Mouse (Mus musculus) left cerebral cortex, adult 2 months (tissue): ENCODE data around the gene Med10. TPM values are rescaled to one million over a fixed set of nuclear protein-coding genes. Genes with fewer than 3 reads are reported as not detected.
A peak's percentile ranks its signal among the peaks of the same experiment; 100 is the strongest.

Experiments
- DNase-seq, 2 experiments: peaks; one replicate each; pipeline ENCODE4 v3.0.0; 2021 to 2022; ENCODE audit warnings: low spot score in 2 of 2, mixed read lengths in 1 of 2; ENCODE audit errors: extremely low spot score in 1 of 2
- H3K27ac ChIP-seq: fragments of 200-600 bp; 2 replicates; pipeline ENCODE4 v1.8.1; 2022
- H3K4me3 ChIP-seq: fragments of 200-600 bp; 2 replicates; pipeline ENCODE4 v1.8.1; 2022
- CTCF ChIP-seq: fragments of 200-600 bp; IDR thresholded peaks from 2 replicates; pipeline ENCODE4 v1.8.1; 2022; ENCODE audit warnings: antibody characterized with exemption, mild to moderate bottlenecking, moderate library complexity
- intact Hi-C: fragments of 180-260 bp; cut with DNase I; formaldehyde crosslinking; loops from one replicate; pipeline ENCODE4 v1.15.1; 2025
- total RNA-seq, 2 experiments: library from RNA; stranded (reverse); gene quantifications; 2 replicates each; pipeline ENCODE4 v1.2.3; 2021

Med10 gene
- total RNA-seq, 2 experiments from 2014 or later = 47.4 to 50.6 TPM

- no peak for TF ChIP-seq CTCF
- intact Hi-C loops = no loop called here
- DNase-seq = no peak
- Histone ChIP-seq H3K27ac (no peak overlapping the region), H3K4me3 (no peak overlapping the region)
Measured at GRCm38 (mm10) chr13:69833416-69833815, 31.2 kb downstream of the Med10 start.

- no peak overlapping the region for H3K4me3 ChIP-seq
- DNase-seq = peak in 1 of 2 experiments; percentile 38
- intact Hi-C loops = no loop called here
- H3K27ac ChIP-seq = no peak overlapping the region
- no peak for TF ChIP-seq CTCF
Measured at GRCm38 (mm10) chr13:69845592-69845991, 43.4 kb downstream of the Med10 start.

GRCm38 (mm10) chr13:69849579-69849978 lies 47.4 kb downstream of the Med10 start:
- TF ChIP-seq CTCF = no peak
- H3K27ac ChIP-seq = no peak overlapping the region
- DNase-seq = no peak
- intact Hi-C loops = no loop called here
- H3K4me3 ChIP-seq = no peak overlapping the region

GRCm38 (mm10) chr13:69852313-69852712 lies 50.1 kb downstream of the Med10 start:
- DNase-seq = no peak
- TF ChIP-seq CTCF = no peak

DNA sequence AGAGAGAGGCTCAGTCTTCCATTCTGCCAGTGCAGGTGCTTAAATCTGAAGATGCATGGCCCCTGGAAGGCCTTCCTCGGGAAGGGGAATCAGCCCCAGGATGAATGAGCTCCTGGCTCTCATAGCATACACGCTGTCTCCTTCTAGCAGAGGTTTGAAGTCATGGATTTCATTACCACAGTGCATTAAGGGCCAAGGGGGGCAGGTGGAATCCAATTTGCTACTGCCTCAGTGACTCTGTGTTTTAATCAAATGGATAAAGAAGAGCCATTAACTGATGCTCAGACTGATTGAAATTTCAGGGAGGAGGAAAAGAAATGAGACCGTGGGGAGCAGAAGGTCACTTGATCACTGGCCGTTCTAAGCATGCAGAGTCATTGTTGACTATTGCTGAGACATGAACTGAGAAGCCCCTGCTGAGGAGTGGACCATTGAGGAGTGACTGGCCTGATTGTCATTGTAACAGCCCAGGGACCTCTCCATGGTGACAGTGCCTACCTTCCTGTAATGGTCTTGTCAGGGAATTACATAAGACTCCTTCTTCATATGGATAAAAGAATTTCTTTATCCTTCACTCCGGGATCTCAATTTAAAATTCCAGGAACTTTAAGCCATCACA lies 51.3 kb downstream of the Med10 start:
- H3K27ac ChIP-seq = no peak overlapping the region
- H3K4me3 ChIP-seq = no peak overlapping the region
- TF ChIP-seq CTCF = no peak
- no peak for DNase-seq
- intact Hi-C loops = no loop called here

More at GRCm38 (mm10) chr13:69852313-69852712, 50.1 kb downstream of the Med10 start:
- no peak overlapping the region for H3K27ac ChIP-seq
- no peak overlapping the region for H3K4me3 ChIP-seq
- intact Hi-C loops = no loop called here

DNA sequence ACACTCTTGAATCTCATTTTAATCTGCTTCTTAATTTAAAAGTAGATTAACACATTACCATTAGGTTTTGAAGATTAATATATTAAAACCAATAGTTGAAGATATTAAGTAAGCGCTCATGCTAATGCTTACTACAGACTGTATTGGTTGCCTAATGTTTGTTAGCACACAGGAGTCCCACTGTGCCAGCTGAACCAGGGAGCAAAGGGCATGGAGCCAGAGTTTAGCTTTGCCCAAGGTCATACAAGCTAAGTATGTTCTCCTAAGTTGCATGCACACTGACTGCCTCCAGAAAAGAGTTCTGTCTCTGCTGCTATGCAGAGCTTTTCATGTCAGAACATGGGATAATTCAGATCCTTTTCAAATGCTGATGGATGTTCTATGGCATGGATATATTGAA lies 53.7 kb downstream of the Med10 start:
- DNase-seq = no peak
- no peak for TF ChIP-seq CTCF
- no peak overlapping the region for H3K27ac ChIP-seq
- intact Hi-C loops = no loop called here
- H3K4me3 ChIP-seq = no peak overlapping the region

DNA sequence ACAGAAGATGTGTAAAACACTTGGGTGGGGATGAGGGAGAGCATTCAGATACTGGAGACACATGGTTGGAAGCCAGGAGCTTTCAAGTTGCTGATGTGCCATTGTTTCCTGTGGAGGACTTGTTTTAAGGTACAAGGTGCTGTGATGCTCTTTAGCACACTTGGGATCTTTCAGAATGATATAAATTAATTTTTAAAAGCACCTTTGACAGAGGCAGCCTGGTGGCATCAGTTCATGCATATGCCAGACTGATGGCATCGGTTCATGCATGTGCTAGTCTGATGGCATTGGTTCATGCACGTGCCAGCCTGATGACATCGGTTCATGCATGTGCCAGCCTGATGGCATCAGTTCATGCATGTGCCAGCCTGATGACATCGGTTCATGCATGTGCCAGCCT lies 60.1 kb downstream of the Med10 start:
- no peak overlapping the region for H3K4me3 ChIP-seq
- intact Hi-C loops = no loop called here
- no peak for TF ChIP-seq CTCF
- no peak overlapping the region for H3K27ac ChIP-seq
- no peak for DNase-seq

DNA sequence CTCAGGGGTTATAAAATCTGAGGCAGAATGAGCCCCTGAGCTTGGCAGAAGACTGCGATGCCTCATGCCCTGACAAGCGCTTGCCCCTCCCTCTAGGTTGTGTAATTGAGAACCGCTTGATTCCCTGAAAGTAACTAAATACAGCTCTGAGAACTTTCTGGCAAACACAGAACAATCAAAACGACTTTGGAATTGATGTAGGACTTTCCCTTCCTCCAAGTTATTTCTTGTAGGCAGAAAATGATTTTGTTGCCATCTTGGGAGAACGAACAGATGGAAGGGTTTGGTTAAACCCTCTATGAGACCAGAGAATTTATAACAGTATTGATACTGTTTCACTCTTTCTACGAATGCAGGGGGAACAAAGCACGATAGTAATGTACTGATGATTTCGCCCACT lies 62.7 kb downstream of the Med10 start:
- H3K27ac ChIP-seq = no peak overlapping the region
- TF ChIP-seq CTCF = no peak
- intact Hi-C loops = loop anchor here (5.0 kb wide), 2 partner anchors 88 to 108 kb away; no protein-coding TSS in a partner anchor
- H3K4me3 ChIP-seq = no peak overlapping the region
- DNase-seq = no peak

Other genes starting within 250 kb of the Med10 start
- gene Srd5a1, start 191.0 kb upstream of the Med10 start, total RNA-seq = 1 to 10 TPM; 6.9 to 8.5 TPM
- 100 to 1,000 TPM; 220 to 221 TPM for gene Ube2ql1, start 62.5 kb upstream of the Med10 start, total RNA-seq